Mouse (Mus musculus) Patski (cell line): ENCODE measurements at regions not wholly inside any gene's neighbourhood (a gene's known extent, or its start where the extent isn't known, plus 50 kb on each side); places are given as distances from the start of the nearest gene placed in this dataset.

Source experiments
- ATAC-seq: fragments of 100-300 bp; one replicate; pipeline ENCODE4 v1.8.0; 2021
- CTCF ChIA-PET: fragments of 350-600 bp; sonication (Branson Sonifier 250); formaldehyde crosslinking; loops from one replicate; lab custom pipeline; 2022; ENCODE audit warnings: inconsistent platforms; lab: Charles Lee
- POLR2A ChIA-PET: fragments of 350-600 bp; sonication (Branson Sonifier 250); formaldehyde crosslinking; loops from one replicate; lab custom pipeline; 2022; ENCODE audit warnings: antibody characterized with exemption, inconsistent platforms; lab: Charles Lee
- DNase-seq: peaks from one replicate; pipeline ENCODE4 v3.0.0-alpha.2; 2011; ENCODE audit warnings: low read depth, low spot score
- H3K27me3 ChIP-seq: fragments of 371-371 bp; one replicate; pipeline ENCODE4 v1.5.1; 2021
- CTCF ChIP-seq: fragments of 100-300 bp; IDR thresholded peaks from one replicate; pipeline ENCODE4 v1.5.1; 2021
- in situ Hi-C: fragments of 300-500 bp; cut with MboI; formaldehyde crosslinking; loops from 3 replicates; pipeline ENCODE4 v1.11.1; 2018; ENCODE audit warnings: low pct_unique_long_range_greater_than_20kb, mixed read lengths

DNA sequence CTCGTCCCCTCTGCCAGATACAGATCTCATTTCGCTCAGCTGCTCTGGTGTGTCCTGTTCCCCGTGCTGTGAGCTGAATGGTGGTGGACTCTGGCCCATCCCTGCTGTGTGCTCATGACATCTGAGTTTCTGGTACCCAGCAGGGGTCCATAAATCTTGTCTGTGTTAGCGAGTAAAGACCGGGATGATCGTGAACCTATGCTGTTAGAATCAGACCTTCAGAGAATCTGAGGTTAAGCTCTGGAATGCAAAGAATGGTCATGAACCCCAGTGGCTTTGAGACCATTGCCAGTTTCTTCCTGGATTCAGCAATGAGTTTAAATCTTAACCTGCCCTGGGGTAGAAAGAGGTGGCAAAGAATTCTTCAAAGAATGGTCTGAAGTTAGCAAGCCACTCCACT lies 173.3 kb upstream of the Arl4c start:
- no peak for TF ChIP-seq CTCF
- ATAC-seq (peak; percentile 56), DNase-seq (peak; percentile 78)
- in situ Hi-C loops, result loop anchor here (5.0 to 10.0 kb wide), 3 partner anchors 192 to 699 kb away; no protein-coding TSS in a partner anchor
- POLR2A ChIA-PET, result interaction anchor here (0.8 to 1.7 kb wide), 2 partner anchors 99 to 198 kb away, joined by 3 read pairs; no protein-coding TSS in a partner anchor
- CTCF ChIA-PET, result interaction anchor here (0.9 to 2.2 kb wide), 7 partner anchors 56 to 316 kb away, joined by 3 to 6 read pairs (median 3); no protein-coding TSS in a partner anchor
- no peaks in the 10 kb centered on the region for H3K27me3 ChIP-seq

GRCm38 (mm10) chr1:88877441-88877840 lies 175.4 kb upstream of the Arl4c start:
- TF ChIP-seq CTCF, result no peak
- DNase-seq (no peak), ATAC-seq (no peak)
- ChIA-PET POLR2A (interaction anchor here (0.7 to 1.7 kb wide), 3 partner anchors 130 to 315 kb away, joined by 3 read pairs; no protein-coding TSS in a partner anchor), CTCF (interaction anchor here (0.7 to 1.1 kb wide), 2 partner anchors 20 to 151 kb away, joined by 3 to 5 read pairs; no protein-coding TSS in a partner anchor)
- H3K27me3 ChIP-seq, result no peaks in the 10 kb centered on the region
- in situ Hi-C loops, result loop anchor here (5.0 to 10.0 kb wide), 3 partner anchors 190 to 697 kb away; no protein-coding TSS in a partner anchor

DNA sequence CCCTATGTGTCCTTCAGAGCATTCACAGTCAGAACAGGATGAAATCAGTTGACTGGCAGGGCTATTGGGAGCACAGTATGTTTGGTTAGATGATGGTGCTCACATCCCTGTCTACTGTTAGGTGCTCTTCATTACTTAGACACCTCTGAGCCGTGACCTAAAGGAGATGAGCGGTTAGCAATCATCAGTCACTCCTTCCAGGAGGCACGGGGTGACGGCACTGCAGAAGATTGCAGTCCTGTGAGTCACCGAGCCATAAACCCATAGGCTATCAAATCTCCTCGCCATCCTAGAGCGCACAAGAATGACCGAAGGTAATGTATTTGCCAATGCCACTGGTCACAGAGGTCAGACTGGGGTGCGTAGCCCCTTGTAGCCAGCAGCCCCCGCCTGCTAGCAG lies 176.8 kb upstream of the Arl4c start:
- POLR2A ChIA-PET, result interaction anchor here (0.7 to 1.7 kb wide), 2 partner anchors 10 to 198 kb away, joined by 3 read pairs; no protein-coding TSS in a partner anchor
- peak; percentile 80 for DNase-seq

DNA sequence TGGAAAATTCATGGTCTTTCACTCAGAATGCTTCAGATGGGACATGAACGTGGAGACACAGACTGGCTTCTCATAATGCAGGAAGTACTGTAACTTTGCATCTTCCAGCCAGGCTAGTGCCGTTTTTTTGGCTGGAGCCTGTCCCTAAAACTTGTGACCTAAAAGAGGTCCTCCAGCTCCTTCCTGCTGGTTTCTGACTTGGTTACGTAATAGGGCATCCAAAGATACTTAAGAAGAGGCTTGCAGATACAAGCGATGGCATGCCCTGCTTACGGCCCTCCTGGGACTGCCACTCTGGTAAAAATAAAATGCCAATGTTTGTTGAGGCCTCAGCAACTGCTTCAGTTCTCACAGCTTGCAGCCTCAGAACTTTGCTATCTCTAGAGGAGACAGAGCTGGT lies 177.3 kb upstream of the Arl4c start:
- ChIA-PET POLR2A (interaction anchor here (0.7 kb wide), 1 partner anchor 10 kb away, joined by 3 read pairs; no protein-coding TSS in a partner anchor), CTCF (interaction anchor here (1.2 to 2.1 kb wide), 2 partner anchors 9 to 311 kb away, joined by 3 to 7 read pairs; no protein-coding TSS in a partner anchor)
- H3K27me3 ChIP-seq, result no peaks in the 10 kb centered on the region
- no peak for TF ChIP-seq CTCF
- ATAC-seq (no peak), DNase-seq (no peak)
- in situ Hi-C loops, result loop anchor here (5.0 to 10.0 kb wide), 3 partner anchors 188 to 695 kb away; no protein-coding TSS in a partner anchor

More for the DNA sequence above, 176.8 kb upstream of the Arl4c start:
- in situ Hi-C loops, result loop anchor here (5.0 to 10.0 kb wide), 3 partner anchors 188 to 696 kb away; no protein-coding TSS in a partner anchor
- TF ChIP-seq CTCF, result no peak
- H3K27me3 ChIP-seq, result no peaks in the 10 kb centered on the region
- peak; percentile 71 for ATAC-seq
- CTCF ChIA-PET, result interaction anchor here (1.2 to 2.1 kb wide), 2 partner anchors 10 to 311 kb away, joined by 3 to 7 read pairs; no protein-coding TSS in a partner anchor

- ATAC-seq, result no peak
- in situ Hi-C loops, result no loop called here
- no peaks in the 10 kb centered on the region for H3K27me3 ChIP-seq
- DNase-seq, result no peak
- TF ChIP-seq CTCF, result no peak
- POLR2A ChIA-PET, result no interaction called here
- CTCF ChIA-PET, result interaction anchor here (1.1 kb wide), 1 partner anchor 11 kb away, joined by 3 read pairs; no protein-coding TSS in a partner anchor
Observed at GRCm38 (mm10) chr1:88891041-88891440, 179.2 kb upstream of the Sh3bp4 start.

DNA sequence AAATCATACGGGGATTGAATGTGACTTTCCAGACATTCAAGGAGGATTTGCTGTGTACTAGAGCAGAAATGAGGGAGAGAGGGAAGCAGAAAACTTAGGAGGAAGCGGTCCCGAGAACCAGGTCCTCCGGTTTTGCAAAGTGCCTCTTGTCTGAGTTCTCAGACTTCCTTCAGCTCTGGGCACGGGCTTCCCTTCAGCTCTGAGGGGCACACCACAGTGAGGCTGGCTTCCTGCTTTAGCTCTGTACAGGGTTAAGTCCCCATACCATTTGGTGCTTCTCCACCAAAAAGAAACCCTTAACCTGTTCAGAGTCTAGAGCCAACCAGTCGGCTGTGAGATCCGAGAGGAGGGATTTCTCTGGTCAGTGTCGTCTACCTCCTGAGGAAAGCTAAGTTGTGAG lies 167.8 kb upstream of the Sh3bp4 start:
- in situ Hi-C loops, result no loop called here
- ChIA-PET CTCF (interaction anchor here (0.9 to 1.1 kb wide), 2 partner anchors 9 to 20 kb away, joined by 3 to 5 read pairs; no protein-coding TSS in a partner anchor), POLR2A (no interaction called here)

GRCm38 (mm10) chr1:88907766-88908463 lies 162.3 kb upstream of the Sh3bp4 start:
- DNase-seq, result no peak
- ATAC-seq, result no peak
- no peak for TF ChIP-seq CTCF
- ChIA-PET POLR2A (no interaction called here), CTCF (interaction anchor here (0.9 kb wide), 1 partner anchor 12 kb away, joined by 3 read pairs; no protein-coding TSS in a partner anchor)
- no peaks in the 10 kb centered on the region for H3K27me3 ChIP-seq
- in situ Hi-C loops, result no loop called here

More for the DNA sequence above, 167.8 kb upstream of the Sh3bp4 start:
- ATAC-seq (no peak), DNase-seq (no peak)
- TF ChIP-seq CTCF, result no peak
- no peaks in the 10 kb centered on the region for H3K27me3 ChIP-seq

GRCm38 (mm10) chr1:88908683-88909082 lies 161.5 kb upstream of the Sh3bp4 start:
- no peak for ATAC-seq
- no peaks in the 10 kb centered on the region for H3K27me3 ChIP-seq
- ChIA-PET POLR2A (no interaction called here), CTCF (no interaction called here)
- no peak for DNase-seq
- in situ Hi-C loops, result no loop called here
- TF ChIP-seq CTCF, result no peak

GRCm38 (mm10) chr1:88909314-88909713 lies 160.9 kb upstream of the Sh3bp4 start:
- ATAC-seq (no peak), DNase-seq (no peak)
- POLR2A ChIA-PET, result no interaction called here
- no peaks in the 10 kb centered on the region for H3K27me3 ChIP-seq
- CTCF ChIA-PET, result no interaction called here
- TF ChIP-seq CTCF, result no peak
- in situ Hi-C loops, result no loop called here

DNA sequence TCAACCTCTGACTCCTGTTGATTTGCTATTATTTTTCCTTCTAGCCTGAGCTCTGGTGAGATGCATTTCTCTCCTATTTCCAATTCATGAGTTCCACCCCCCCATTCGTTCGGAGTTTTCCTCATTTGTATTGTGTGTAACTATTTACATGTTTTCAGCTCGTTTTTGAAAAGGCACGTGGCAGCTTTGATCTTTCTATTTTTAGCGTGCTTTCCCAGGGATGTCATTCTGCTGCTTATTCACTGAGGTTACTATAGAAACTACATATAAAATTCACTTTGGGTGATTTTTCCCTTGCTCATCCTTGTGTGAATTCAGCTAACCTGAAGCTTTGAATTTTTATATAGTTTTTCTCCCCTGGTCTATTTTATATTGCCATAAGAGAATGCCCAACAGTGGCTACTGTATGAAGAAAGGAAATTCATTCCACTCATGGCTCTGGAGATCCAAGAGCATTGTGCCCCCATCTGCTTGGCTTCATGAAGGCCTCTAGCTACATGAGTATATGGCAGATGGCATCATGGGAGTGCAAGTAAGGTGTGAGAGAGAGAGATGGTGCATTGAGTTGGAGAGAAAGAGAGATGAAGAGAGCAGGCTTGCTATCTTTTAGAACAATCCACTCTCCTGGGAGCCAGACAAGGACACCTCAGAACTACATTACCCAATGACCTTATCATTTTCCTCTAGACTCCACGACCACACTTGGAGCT lies 160.2 kb upstream of the Sh3bp4 start:
- POLR2A ChIA-PET, result interaction anchor here (0.8 to 1.0 kb wide), 2 partner anchors 124 to 298 kb away, joined by 3 to 4 read pairs; no protein-coding TSS in a partner anchor
- no peak for TF ChIP-seq CTCF
- DNase-seq (no peak), ATAC-seq (no peak)
- no peaks in the 10 kb centered on the region for H3K27me3 ChIP-seq
- in situ Hi-C loops, result no loop called here
- CTCF ChIA-PET, result no interaction called here
